Mouse (Mus musculus) mouse trophoblast stem cell (cell line): Measurements from ENCODE around the gene Anapc15.

Experiments used
- in situ Hi-C, 2 experiments: fragments of 300-500 bp; cut with MseI, MboI; formaldehyde crosslinking; loops; 2 replicates in 1 of 2; 3 replicates in 1 of 2; pipeline ENCODE4 v1.15.1; 2025

Gene Anapc15

GRCm38 (mm10) chr7:101844186-101844585 is 19.3 kb upstream of the Anapc15 start:
- in situ Hi-C loops = no loop called here

DNA sequence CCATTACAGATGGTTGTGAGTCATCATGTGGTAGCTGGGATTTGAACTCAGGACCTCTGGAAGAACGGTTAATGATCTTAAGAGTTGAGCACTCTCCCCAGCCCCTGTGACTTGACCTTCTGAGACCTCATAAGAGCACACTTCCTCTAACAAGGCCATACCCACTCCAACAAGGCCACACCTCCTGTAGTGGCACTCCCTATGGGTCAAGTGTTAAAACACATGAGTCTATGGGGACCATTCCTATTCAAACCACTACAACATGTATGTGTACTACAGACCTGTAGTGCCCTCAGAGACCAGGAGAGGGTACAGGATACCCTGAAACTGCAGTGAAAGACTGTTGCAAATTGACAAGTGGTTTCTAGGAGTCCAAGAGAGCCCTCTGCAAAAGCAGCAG is 15.6 kb upstream of the Anapc15 start:
- in situ Hi-C loops = no loop called here

GRCm38 (mm10) chr7:101851689-101852088 is 11.8 kb upstream of the Anapc15 start:
- in situ Hi-C loops = no loop called here

DNA sequence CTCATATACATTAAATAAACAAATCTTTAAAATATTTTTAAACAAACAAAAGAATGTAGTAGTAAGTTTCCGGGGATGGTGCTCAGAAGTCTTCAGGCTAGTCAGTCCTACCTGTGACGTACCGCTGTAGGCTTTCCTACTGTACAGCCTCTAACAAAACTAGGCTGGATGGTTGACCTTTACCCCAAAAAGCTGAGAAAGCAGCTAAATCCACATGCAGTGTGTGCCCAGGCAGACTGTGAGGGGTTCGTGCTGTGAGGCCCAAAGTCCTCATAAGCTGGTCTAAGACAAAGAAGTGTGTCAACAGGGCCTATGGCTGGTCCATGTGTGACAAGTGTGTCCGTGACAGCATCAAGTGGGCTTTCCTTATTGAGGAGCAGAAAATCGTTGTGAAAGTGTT is 10.7 kb upstream of the Anapc15 start:
- in situ Hi-C loops = no loop called here

DNA sequence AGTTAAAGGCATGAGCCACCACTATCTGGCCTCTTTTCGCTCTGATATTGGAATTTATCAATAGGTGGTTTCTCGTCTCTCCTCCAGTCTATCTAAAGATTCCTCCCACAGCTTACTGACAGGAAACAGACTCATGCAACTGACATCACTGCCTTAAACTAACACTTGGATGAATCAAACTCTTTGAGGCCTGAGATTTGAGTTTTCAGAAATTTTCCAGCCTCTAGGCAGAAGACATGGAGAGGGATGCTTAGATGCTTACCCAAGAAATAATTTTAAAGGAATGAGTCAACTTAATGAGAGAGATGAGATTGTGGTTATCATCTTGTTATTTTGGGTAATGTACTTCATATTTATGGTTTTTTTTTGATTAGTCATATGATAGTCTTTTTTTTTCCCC is 9.7 kb upstream of the Anapc15 start:
- in situ Hi-C loops = no loop called here

DNA sequence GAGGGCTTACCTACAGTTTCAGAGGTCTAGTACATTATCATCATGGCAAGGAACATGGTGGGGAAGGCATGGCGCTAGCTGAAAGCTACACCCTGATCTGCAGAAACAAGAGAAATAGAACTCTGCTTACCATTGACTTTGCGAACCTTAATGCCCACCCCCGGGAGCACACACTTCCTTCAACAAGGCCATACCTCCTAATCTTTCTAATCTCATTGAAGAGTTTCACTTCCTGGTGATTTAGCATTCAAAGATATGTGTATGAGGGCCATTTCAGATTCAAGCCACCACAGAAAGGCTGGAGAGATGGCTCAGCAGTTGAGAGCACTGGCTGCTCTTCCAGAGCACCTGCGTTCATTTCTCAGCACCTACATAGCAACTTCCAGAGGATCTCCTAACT is 6.4 kb upstream of the Anapc15 start, which contains the start of gene Folr2:
Gene Folr2 (minus strand): TSS at position 101 of the 400 bp plus-strand sequence.
- in situ Hi-C loops = loop anchor here in 1 of 2 experiments (5.0 kb wide), 1 partner anchor 35 kb away; no protein-coding TSS in a partner anchor

DNA sequence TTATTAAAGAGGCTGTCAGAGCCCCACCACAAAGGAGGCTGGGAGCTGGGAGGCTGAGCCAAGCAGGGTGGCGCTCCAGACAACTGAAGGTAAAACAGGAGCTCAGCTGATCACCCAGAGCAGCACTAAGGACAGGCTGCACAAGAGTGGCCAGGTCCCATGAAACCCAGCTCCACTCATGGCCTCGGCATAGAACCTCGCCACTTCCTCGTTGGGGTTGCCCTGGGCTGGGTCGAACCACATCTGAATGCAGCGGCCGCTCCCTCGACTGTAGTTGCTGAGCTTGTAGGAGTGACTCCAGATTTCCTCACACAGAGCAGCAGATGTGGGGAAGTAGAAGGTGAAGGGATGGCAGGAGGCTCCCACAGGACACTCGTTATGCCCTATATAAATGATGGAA is 5.2 kb upstream of the Anapc15 start:
- in situ Hi-C loops = loop anchor here in 1 of 2 experiments (5.0 kb wide), 1 partner anchor 34 kb away; no protein-coding TSS in a partner anchor

DNA sequence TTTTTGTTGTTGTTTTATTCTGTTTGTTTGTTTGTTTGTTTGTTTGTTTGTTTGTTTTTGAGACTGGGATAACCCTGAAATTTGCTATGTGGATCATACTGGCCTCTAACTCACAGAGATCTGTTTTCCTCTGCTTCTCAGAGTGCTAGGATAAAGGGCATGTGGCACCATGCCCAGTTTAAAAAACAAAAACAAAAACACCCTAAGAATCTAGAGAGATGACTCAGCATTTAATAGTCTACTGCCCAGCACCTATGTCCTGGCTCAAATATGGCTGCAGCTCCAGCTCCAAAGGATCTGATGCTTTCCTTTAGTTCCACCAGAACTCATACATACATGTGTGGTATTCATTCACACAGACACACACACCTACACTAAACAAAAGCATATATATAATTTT is 2.5 kb upstream of the Anapc15 start:
- in situ Hi-C loops = no loop called here

DNA sequence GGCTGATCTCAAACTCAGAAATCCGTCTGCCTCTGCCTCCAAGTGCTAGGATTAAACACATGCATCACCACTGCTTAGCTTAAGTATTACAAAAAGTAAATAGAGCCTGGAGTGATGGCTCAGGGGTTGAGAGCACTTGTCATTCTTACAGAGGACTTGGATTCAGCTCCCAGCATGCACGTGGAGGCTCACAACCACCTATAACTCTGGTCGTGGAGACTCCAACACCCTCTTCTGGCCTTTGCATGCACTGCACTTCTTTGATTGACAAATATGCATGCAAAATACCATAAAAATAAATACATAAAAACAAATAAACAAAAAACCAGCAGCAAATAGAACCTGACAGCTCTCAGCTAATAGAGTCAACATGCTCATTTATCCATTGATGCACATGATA is 1.2 kb upstream of the Anapc15 start:
- in situ Hi-C loops = no loop called here

DNA sequence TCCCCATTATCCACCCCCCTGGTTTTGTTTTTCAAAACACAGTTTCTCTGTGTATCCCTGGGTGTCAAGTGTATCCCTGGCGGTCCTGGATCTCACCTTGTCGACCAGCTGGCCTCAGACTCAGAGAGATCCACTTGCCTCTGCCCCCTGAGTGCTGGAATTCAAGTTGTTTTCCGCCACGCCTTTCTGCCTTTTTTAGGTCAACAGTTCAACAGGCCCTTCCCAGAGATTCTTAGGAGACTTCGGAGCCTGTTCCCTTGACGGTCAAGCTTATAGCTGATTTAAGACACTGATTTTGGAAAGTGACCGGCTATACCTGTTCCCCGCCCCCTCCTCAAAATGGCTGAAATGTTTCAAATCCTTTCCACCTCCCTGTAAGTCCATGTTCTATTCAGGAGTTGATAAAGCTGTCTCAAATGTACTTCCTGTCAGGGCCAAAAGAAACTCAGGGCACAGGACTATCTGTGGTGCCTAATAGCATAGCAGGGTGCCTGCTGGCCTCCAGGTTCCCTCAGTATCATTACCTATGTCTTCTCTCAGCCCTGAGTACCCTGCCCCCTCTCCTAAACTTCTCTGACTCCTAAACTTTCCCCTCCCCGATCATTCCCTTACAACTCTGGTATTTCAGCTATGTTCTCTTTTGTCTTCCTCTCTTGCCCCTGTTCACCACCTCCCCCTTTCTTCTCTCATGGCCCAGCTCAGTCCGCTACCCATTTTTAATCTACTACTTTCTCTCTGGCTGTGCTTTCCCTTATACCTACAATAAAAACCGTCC is 3.2 kb downstream of the Anapc15 start:
- in situ Hi-C loops = no loop called here

GRCm38 (mm10) chr7:101867482-101867881 is 4.0 kb downstream of the Anapc15 start:
- in situ Hi-C loops = no loop called here

- in situ Hi-C loops = no loop called here
Measured at GRCm38 (mm10) chr7:101868241-101869162, 5.0 kb downstream of the Anapc15 start.

DNA sequence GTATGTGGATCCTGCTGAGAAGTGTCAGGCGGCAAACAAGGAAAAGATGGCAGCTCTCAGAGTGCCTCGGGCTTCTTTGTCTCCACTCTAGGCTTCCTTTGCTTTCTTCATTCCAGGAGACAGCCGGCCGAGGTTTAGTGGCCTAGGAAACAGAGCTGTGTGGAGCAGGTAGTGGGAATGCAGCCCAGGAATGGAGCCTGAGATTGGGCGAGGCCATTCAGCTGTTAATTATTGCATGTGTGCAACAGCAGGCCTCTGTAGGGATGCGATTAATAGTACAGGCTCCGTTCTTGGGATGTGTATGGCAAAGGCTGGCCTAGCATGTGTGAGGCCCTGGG is 5.6 kb downstream of the Anapc15 start:
- in situ Hi-C loops = no loop called here

DNA sequence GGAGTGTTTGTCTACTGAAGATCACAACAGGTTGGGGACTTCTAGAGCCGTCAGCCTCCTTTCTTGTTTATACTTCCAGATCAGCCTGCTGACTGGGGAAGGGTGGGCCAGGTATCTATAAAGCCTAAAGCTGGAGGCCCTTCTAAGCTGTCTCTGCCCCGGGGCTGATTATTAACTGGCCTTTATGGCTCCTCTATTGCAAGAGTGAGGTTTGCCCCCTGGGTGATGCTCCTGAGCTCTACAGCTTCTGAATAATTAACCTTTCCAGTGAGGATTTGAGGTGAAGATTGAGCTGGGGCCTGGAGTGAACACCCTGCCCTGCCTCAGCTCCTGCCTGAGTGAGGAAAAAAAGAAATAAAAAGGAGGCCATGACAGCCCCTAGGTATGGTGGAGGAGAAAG is 7.1 kb downstream of the Anapc15 start, which contains the start of gene Folr1:
Gene Folr1 (minus strand): TSS at position 160 of the 400 bp plus-strand sequence.
- in situ Hi-C loops = no loop called here

DNA sequence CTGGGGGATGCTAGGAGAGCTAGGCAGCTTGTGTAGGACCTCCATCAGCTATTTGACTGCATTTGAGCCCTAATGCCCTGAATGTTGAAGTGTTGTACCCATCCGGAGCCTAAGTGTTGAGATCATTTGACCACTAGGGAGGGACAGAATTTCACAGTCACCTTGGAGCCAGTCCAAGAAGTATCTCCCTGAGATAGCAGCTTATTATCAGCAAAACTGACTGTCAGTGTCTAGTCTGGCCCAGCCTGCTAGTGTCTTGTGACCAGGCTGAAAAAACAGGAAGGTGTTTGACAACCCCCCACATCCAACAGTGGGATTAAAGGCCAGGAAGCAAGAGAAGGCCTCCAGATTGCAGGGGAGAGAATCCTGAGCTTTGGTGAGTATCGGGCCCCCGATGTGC is 7.8 kb downstream of the Anapc15 start:
- in situ Hi-C loops = no loop called here

DNA sequence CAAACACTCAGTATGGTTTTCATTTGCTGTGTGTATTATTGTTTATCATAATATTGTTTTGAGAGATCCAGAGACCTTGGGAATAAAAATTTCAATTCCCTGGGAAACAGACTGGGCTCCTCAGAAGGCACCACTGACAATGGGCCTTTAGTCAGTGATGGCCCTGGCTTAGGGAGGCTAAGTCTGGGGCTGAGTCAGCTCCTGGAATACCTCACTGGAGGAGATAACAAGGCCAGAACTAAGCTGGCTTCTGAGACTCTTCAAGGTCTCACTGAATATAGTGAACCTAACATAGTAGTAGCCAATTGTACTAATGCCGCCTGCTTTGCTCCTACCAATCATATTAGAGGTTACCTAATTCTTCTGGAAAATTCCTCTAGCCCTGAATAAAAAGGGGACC is 12.5 kb downstream of the Anapc15 start:
- in situ Hi-C loops = no loop called here

DNA sequence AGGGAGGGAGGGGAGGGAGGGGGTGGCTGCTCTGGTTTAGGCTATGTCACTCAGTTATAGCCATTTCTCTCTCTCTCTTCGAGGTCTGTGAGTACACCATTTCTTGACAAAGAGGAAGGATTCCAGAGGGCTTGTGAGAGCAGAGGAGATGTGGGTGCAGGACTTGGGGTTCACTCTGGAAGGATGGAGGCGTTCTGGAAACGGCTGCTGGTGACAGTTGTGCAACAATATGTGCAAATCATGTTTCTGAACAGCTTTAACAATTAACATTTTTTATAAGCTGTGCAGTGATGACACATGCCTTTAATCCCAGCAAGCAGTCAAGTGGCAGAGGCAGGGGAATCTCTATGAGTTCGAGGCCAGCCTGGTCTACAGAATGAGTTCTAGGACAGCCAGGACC is 17.3 kb downstream of the Anapc15 start:
- in situ Hi-C loops = no loop called here

GRCm38 (mm10) chr7:101882413-101883154 is 19.1 kb downstream of the Anapc15 start:
- in situ Hi-C loops = no loop called here

DNA sequence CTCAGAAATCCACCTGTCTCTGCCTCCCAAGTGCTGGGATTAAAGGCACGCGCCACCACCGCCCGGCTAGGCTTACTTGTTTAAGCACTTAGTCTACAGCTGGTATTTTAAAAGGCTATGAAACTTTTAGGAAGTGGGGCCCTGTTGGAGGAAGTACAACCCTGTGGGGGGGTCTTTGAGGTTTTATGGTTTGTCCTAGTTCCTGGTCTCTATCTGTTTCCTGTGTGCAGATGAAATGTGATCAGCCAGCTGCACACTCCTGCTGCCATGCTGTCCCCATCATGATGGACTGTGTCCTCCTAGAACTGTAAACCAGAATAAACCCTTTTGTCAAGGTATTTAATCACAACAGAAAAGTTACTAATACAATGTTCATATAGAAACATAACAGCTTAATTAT is 20.6 kb downstream of the Anapc15 start:
- in situ Hi-C loops = no loop called here

GRCm38 (mm10) chr7:101886274-101886673 is 22.8 kb downstream of the Anapc15 start:
- in situ Hi-C loops = no loop called here

DNA sequence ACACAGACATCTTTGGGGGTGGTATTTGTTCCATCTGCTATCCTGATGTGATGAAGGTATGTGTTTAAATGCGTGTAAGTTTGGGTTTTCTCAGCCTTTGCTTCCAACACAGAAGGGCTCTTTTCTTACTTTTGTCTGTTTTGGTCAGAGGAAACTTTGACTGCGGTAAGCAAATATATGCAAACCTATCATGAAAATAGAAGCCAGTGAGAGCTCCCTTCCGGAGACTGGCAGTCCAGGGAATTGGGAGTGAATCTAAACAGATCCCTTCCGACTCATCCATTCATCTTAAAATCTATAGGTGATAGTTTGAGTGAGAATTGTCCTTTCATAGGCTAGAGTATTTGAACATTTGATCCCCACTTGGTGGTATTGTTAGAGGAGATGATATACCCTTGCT is 24.9 kb downstream of the Anapc15 start:
- in situ Hi-C loops = no loop called here

- in situ Hi-C loops = no loop called here
Measured at GRCm38 (mm10) chr7:101895695-101896094, 32.2 kb downstream of the Anapc15 start.
